Mouse (Mus musculus) lung, postnatal 0 days (tissue): ENCODE measurements at regions not wholly inside any gene's neighbourhood (a gene's known extent, or its start where the extent isn't known, plus 50 kb on each side); places are given as distances from the start of the nearest gene placed in this dataset.

Experiments
- ATAC-seq: fragments of 200-750 bp; cut with Nextera tagmentation; 2 replicates; pipeline ENCODE4 v1.8.0; 2017; ENCODE audit warnings: moderate library complexity
- DNase-seq: peaks from one replicate; pipeline ENCODE4 v3.0.0-alpha.2; 2016; ENCODE audit warnings: low spot score
- H3K27ac ChIP-seq: fragments of 300-500 bp; sonication (generic); 2 replicates; pipeline ENCODE4 v1.5.1; 2014; ENCODE audit warnings: antibody characterized with exemption, mild to moderate bottlenecking, low read length, mixed read lengths
- H3K27me3 ChIP-seq: fragments of 300-500 bp; sonication (generic); replicated peaks from 2 replicates; pipeline ENCODE4 v1.6.1; 2014; ENCODE audit warnings: low read length, mixed read lengths; ENCODE audit not compliant: insufficient read depth
- H3K36me3 ChIP-seq: fragments of 300-500 bp; sonication (generic); 2 replicates; pipeline ENCODE4 v1.6.1; 2014; ENCODE audit warnings: low read length, mixed read lengths; ENCODE audit not compliant: insufficient read depth
- H3K4me1 ChIP-seq: fragments of 300-500 bp; sonication (generic); 2 replicates; pipeline ENCODE4 v1.6.1; 2014; ENCODE audit warnings: antibody characterized with exemption, low read depth, low read length, mixed read lengths; ENCODE audit not compliant: insufficient read depth
- H3K4me2 ChIP-seq: fragments of 300-500 bp; sonication (generic); replicated peaks from 2 replicates; pipeline ENCODE4 v1.6.1; 2014; ENCODE audit warnings: low read depth, mild to moderate bottlenecking, low read length, moderate library complexity, mixed read lengths
- H3K4me3 ChIP-seq: fragments of 300-500 bp; sonication (generic); 2 replicates; pipeline ENCODE4 v1.5.1; 2014; ENCODE audit warnings: low read depth, low read length
- H3K9ac ChIP-seq: fragments of 300-500 bp; sonication (generic); replicated peaks from 2 replicates; pipeline ENCODE4 v1.6.1; 2014; ENCODE audit warnings: low read depth, mild to moderate bottlenecking
- H3K9me3 ChIP-seq: fragments of 300-500 bp; sonication (generic); 2 replicates; pipeline ENCODE4 v1.6.1; 2016; ENCODE audit warnings: low read length, mixed read lengths
- CTCF ChIP-seq: IDR thresholded peaks from 2 replicates; pipeline ENCODE4 v1.5.1; 2016; ENCODE audit warnings: antibody characterized with exemption, mild to moderate bottlenecking
- EP300 ChIP-seq: IDR thresholded peaks from 2 replicates; pipeline ENCODE4 v1.6.1; 2016; ENCODE audit warnings: antibody characterized with exemption, mild to moderate bottlenecking, control low read depth
- whole genome bisulfite sequencing: fragments of 180-500 bp; shearing (Covaris S2); extraction: QIAGEN DNeasy Blood & Tissue Kit; methylation state at CpG from one replicate; pipeline ENCODE4 v1.1.7; 2014; 5-methylcytosine and 5-hydroxymethylcytosine counted together

- Histone ChIP-seq H3K27me3 (no peaks in the 10 kb centered on the region), H3K4me3 (peak overlapping the region; percentile 26; the same call in 1 of the 2 replicates), H3K4me1 (no peaks in the 10 kb centered on the region), H3K27ac (no peak overlapping the region), H3K36me3 (no peaks in the 10 kb centered on the region), H3K4me2 (peak overlapping the region; percentile 42; the same call in 1 of the 2 replicates), H3K9me3 (no peaks in the 10 kb centered on the region), H3K9ac (no peak overlapping the region)
- no peak for TF ChIP-seq EP300
- no peak for TF ChIP-seq CTCF
- whole genome bisulfite sequencing = 11% methylated on average over 11 of the region's 11 CpGs
- ATAC-seq (peak; percentile 69; the same call in 1 of the 2 replicates), DNase-seq (peak; percentile 89)
Measured at GRCm38 (mm10) chr9:41611534-41612451, 450.3 kb upstream of the Ubash3b start.

GRCm38 (mm10) chr9:41610347-41610746 lies 448.9 kb upstream of the Ubash3b start:
- H3K27ac ChIP-seq = no peak overlapping the region
- H3K4me1 ChIP-seq = no peaks in the 10 kb centered on the region
- no peaks in the 10 kb centered on the region for H3K27me3 ChIP-seq
- H3K9ac ChIP-seq = no peak overlapping the region
- no peak overlapping the region for H3K4me3 ChIP-seq
- ATAC-seq = no peak
- DNase-seq = no peak
- H3K9me3 ChIP-seq = no peaks in the 10 kb centered on the region
- no peak overlapping the region for H3K4me2 ChIP-seq
- 33% methylated on average over 4 of the region's 4 CpGs for WGBS
- H3K36me3 ChIP-seq = no peaks in the 10 kb centered on the region
- TF ChIP-seq EP300 (no peak), CTCF (no peak)

- no peaks in the 10 kb centered on the region for H3K9me3 ChIP-seq
- no peak for TF ChIP-seq CTCF
- no peak for TF ChIP-seq EP300
- no peaks in the 10 kb centered on the region for H3K4me1 ChIP-seq
- no peaks in the 10 kb centered on the region for H3K36me3 ChIP-seq
- no peak for ATAC-seq
- no peaks in the 10 kb centered on the region for H3K27me3 ChIP-seq
- H3K9ac ChIP-seq = no peak overlapping the region
- H3K4me3 ChIP-seq = no peak overlapping the region
- H3K27ac ChIP-seq = no peak overlapping the region
- no peak overlapping the region for H3K4me2 ChIP-seq
- 37% methylated on average over 1 of the region's 1 CpGs for WGBS
- no peak for DNase-seq
Measured at GRCm38 (mm10) chr9:41606136-41606535, 444.6 kb upstream of the Ubash3b start.

- no peaks in the 10 kb centered on the region for H3K27me3 ChIP-seq
- H3K9ac ChIP-seq = no peak overlapping the region
- TF ChIP-seq CTCF (no peak), EP300 (no peak)
- no peak for ATAC-seq
- no peak overlapping the region for H3K4me2 ChIP-seq
- H3K27ac ChIP-seq = no peak overlapping the region
- no peak overlapping the region for H3K4me3 ChIP-seq
- WGBS = 74% methylated on average over 1 of the region's 1 CpGs
- H3K4me1 ChIP-seq = no peaks in the 10 kb centered on the region
- H3K9me3 ChIP-seq = no peaks in the 10 kb centered on the region
- no peaks in the 10 kb centered on the region for H3K36me3 ChIP-seq
- no peak for DNase-seq
Measured at GRCm38 (mm10) chr9:41604916-41605315, 443.4 kb upstream of the Ubash3b start.

- H3K4me3 ChIP-seq = no peak overlapping the region
- DNase-seq = no peak
- H3K27ac ChIP-seq = no peak overlapping the region
- no peak overlapping the region for H3K9ac ChIP-seq
- H3K9me3 ChIP-seq = no peaks in the 10 kb centered on the region
- no peaks in the 10 kb centered on the region for H3K36me3 ChIP-seq
- no peaks in the 10 kb centered on the region for H3K27me3 ChIP-seq
- 11% methylated on average over 3 of the region's 3 CpGs for WGBS
- no peaks in the 10 kb centered on the region for H3K4me1 ChIP-seq
- no peak overlapping the region for H3K4me2 ChIP-seq
- TF ChIP-seq CTCF (no peak), EP300 (no peak)
- ATAC-seq = no peak
Measured at GRCm38 (mm10) chr9:41600778-41601177, 439.3 kb upstream of the Ubash3b start.

GRCm38 (mm10) chr9:41599874-41600273 lies 438.4 kb upstream of the Ubash3b start:
- ATAC-seq (no peak), DNase-seq (no peak)
- no peaks in the 10 kb centered on the region for H3K9me3 ChIP-seq
- no peaks in the 10 kb centered on the region for H3K4me1 ChIP-seq
- no peak overlapping the region for H3K4me2 ChIP-seq
- no peak overlapping the region for H3K4me3 ChIP-seq
- no peak overlapping the region for H3K27ac ChIP-seq
- TF ChIP-seq CTCF (no peak), EP300 (no peak)
- no peaks in the 10 kb centered on the region for H3K36me3 ChIP-seq
- no peak overlapping the region for H3K9ac ChIP-seq
- WGBS = 0% methylated on average over 1 of the region's 1 CpGs
- no peaks in the 10 kb centered on the region for H3K27me3 ChIP-seq
